Comparison of ENCODE assay signal across 13 mouse cellular contexts in genomic region chr9:52203189-52203588, GRCm38 (mm10). TPM values are rescaled to one million over a fixed set of nuclear protein-coding genes. Genes with fewer than 3 reads are reported as not detected.
DNase-seq lines count a peak whose midpoint lies in the region; ATAC-seq lines count a peak whose summit lies in the region.
"Had no signal": no experiment of that assay in that cellular context is flagged by ENCODE, and none has a peak within 500 bp of the region (broad histone marks: within the 10 kb centered on the region; RNA-seq: fewer than 3 reads in every experiment).

No protein-coding gene starts in this region.

- H3K4me1 ChIP-seq in intestine, embryonic 16.5 days (ENCODE audit: control insufficient read depth, insufficient read depth, low read length), result no peaks in the 10 kb centered on the region

- H3K9me3 ChIP-seq in intestine, embryonic 16.5 days (ENCODE audit: control insufficient read depth, low read length), result no peaks in the 10 kb centered on the region

- 80% methylated on average over 4 of the region's 4 CpGs for WGBS in intestine, embryonic 16.5 days

- H3K27ac ChIP-seq in intestine, embryonic 16.5 days (ENCODE audit: low read length), result no peak overlapping the region
- H3K27ac ChIP-seq: liver, embryonic 14.5 days had no signal

- DNase-seq in heart, adult 11 months, result peak; percentile 50
- DNase-seq in heart, adult 8-10 months (ENCODE audit: low spot score), result no peak
- peak; percentile 60 for DNase-seq in brain, embryonic 18.5 days (ENCODE audit: low read depth, low spot score)
- peak; percentile 19 to 42 for DNase-seq in layer of hippocampus, postnatal 10 days (ENCODE audit: low spot score in 2 of 2)
- DNase-seq in right cerebral cortex, postnatal 10 days (ENCODE audit: low spot score in 2 of 2), result peak; percentile 73 to 78
- DNase-seq in cerebellum, adult 18-20 months, result no peak
- DNase-seq in kidney, postnatal 25 days, result no peak
- DNase-seq: adrenal gland, postnatal 10 days; gastrocnemius, postnatal 25 days; thymus, adult 18-20 months had no signal

- ATAC-seq in intestine, embryonic 16.5 days, result no peak
- ATAC-seq: inflammation-experienced regulatory T-cells, adult 6 months had no signal

- no peaks in the 10 kb centered on the region for H3K36me3 ChIP-seq in intestine, embryonic 16.5 days (ENCODE audit: control insufficient read depth, insufficient read depth, low read length)

- H3K9ac ChIP-seq in intestine, embryonic 16.5 days (ENCODE audit: low read depth, low read length), result no peak overlapping the region
- H3K9ac ChIP-seq: liver, embryonic 14.5 days had no signal

- no peaks in the 10 kb centered on the region for H3K27me3 ChIP-seq in intestine, embryonic 16.5 days (replicated peaks; ENCODE audit: control insufficient read depth, insufficient read depth, low read length)

- H3K4me2 ChIP-seq in intestine, embryonic 16.5 days (ENCODE audit: low read depth, low read length), result no peak overlapping the region

- H3K4me3 ChIP-seq in intestine, embryonic 16.5 days (ENCODE audit: low read length), result no peak overlapping the region

RNA-seq across cellular contexts. Expression of gene Zc3h12c, which starts 34.8 kb away (rescaled TPM):
- 1 to 10 TPM; 8.2 to 9.2 (median 8.7) TPM for total RNA-seq in heart, adult 8-10 months (2022)
- total RNA-seq in layer of hippocampus, postnatal 10 days (2021), result 10 to 100 TPM; 11.0 to 11.6 TPM
- 1.0 and 1.2 TPM in 2 replicates for polyA plus RNA-seq in intestine, embryonic 16.5 days (2015; fragmentation: Nextera tagmentation; extraction: Ambion mirVana)

Comparison
In these comparisons a context has a peak if more than half of its experiments do, and no peak if none do; other contexts are left out.
1. DNase-seq: peak in heart, adult 11 months (single experiment), brain, embryonic 18.5 days (single experiment), layer of hippocampus, postnatal 10 days (2 of 2) and right cerebral cortex, postnatal 10 days (2 of 2); none in heart, adult 8-10 months (single experiment), cerebellum, adult 18-20 months (0 of 2) and kidney, postnatal 25 days (0 of 2).